34 mouse cellular contexts compared by ENCODE assay signal in genomic region chr11:83457257-83457656, GRCm38 (mm10). TPM values are rescaled to one million over a fixed set of nuclear protein-coding genes. Genes with fewer than 3 reads are reported as not detected.
DNase-seq lines count a peak whose midpoint lies in the region; ATAC-seq and TF ChIP-seq lines count a peak whose summit lies in the region.
"Had no signal": no experiment of that assay in that cellular context is flagged by ENCODE, and none has a peak within 500 bp of the region (broad histone marks: within the 10 kb centered on the region; RNA-seq: fewer than 3 reads in every experiment).

No protein-coding gene starts in this region.

- intact Hi-C loops in gastrocnemius, adult 2 months (cut with DNase I): no loop called here
- intact Hi-C loops in gastrocnemius, postnatal 14 days (cut with DNase I; ENCODE audit: low total_unique reads): no loop called here

- no peaks in the 10 kb centered on the region for H3K36me3 ChIP-seq in limb, embryonic 12.5 days
- H3K36me3 ChIP-seq in limb, embryonic 10.5 days: no peaks in the 10 kb centered on the region
- no peaks in the 10 kb centered on the region for H3K36me3 ChIP-seq in stomach, embryonic 16.5 days (ENCODE audit: control insufficient read depth, insufficient read depth, low read length)
- H3K36me3 ChIP-seq: embryonic facial prominence, embryonic 10.5 days; embryonic facial prominence, embryonic 15.5 days; forebrain, embryonic 15.5 days; intestine, embryonic 15.5 days had no signal

- ATAC-seq in limb, embryonic 12.5 days (ENCODE audit: insufficient number of reproducible peaks, insufficient read depth, low FRiP score, low TSS enrichment, low read depth): no peak
- ATAC-seq in stomach, embryonic 16.5 days (ENCODE audit: insufficient read depth, low FRiP score): no peak
- ATAC-seq: CD4-positive, CD25-positive, alpha-beta regulatory T cell, adult 4 months; forebrain, embryonic 15.5 days; hindbrain, embryonic 16.5 days had no signal

- H3K9ac ChIP-seq in limb, embryonic 12.5 days (replicated peaks): no peak overlapping the region
- peak overlapping the region; percentile 14; the same call in 1 of the 2 replicates for H3K9ac ChIP-seq in stomach, embryonic 16.5 days (ENCODE audit: low read length)
- H3K9ac ChIP-seq: embryonic facial prominence, embryonic 15.5 days; forebrain, embryonic 15.5 days; intestine, embryonic 15.5 days; liver, embryonic 14.5 days had no signal

- 43% methylated on average over 7 of the region's 7 CpGs for WGBS in limb, embryonic 12.5 days
- 45% methylated on average over 7 of the region's 7 CpGs for WGBS in limb, embryonic 10.5 days
- WGBS in stomach, embryonic 16.5 days: 47% methylated on average over 7 of the region's 7 CpGs

- H3K27me3 ChIP-seq in limb, embryonic 12.5 days: peaks cover 23% of the 10 kb centered on the region
- peaks cover 26% of the 10 kb centered on the region for H3K27me3 ChIP-seq in limb, embryonic 10.5 days (ENCODE audit: low read depth, poor library complexity, severe bottlenecking)
- H3K27me3 ChIP-seq in stomach, embryonic 16.5 days (ENCODE audit: control insufficient read depth, insufficient read depth, low read length): no peaks in the 10 kb centered on the region; the same call in 1 of the 2 replicates
- H3K27me3 ChIP-seq: intestine, embryonic 15.5 days had no signal

- TF ChIP-seq CTCF in gastrocnemius, adult 2 months (IDR thresholded peaks at IDR 0.05): no peak
- no peak for TF ChIP-seq CTCF in embryonic fibroblast, embryonic 13.5 days (IDR thresholded peaks at IDR 0.05; ENCODE audit: borderline replicate concordance, insufficient read depth, low read length)

- TF ChIP-seq POLR2A in embryonic fibroblast, embryonic 13.5 days (IDR thresholded peaks at IDR 0.05; ENCODE audit: low read depth, low read length): no peak

- H3K4me2 ChIP-seq in limb, embryonic 12.5 days: 0 out of 2 replicates have a peak overlapping the region, but pooled peaks have one; percentile 7
- no peak overlapping the region for H3K4me2 ChIP-seq in stomach, embryonic 16.5 days (ENCODE audit: low read depth, low read length)
- H3K4me2 ChIP-seq: embryonic facial prominence, embryonic 15.5 days; forebrain, embryonic 15.5 days; intestine, embryonic 15.5 days had no signal

- H3K9me3 ChIP-seq in limb, embryonic 12.5 days: no peaks in the 10 kb centered on the region
- H3K9me3 ChIP-seq in limb, embryonic 10.5 days (replicated peaks): no peaks in the 10 kb centered on the region
- H3K9me3 ChIP-seq in stomach, embryonic 16.5 days (replicated peaks; ENCODE audit: control insufficient read depth, low read length): no peaks in the 10 kb centered on the region
- H3K9me3 ChIP-seq: embryonic facial prominence, embryonic 10.5 days; embryonic facial prominence, embryonic 15.5 days; forebrain, embryonic 15.5 days; intestine, embryonic 15.5 days had no signal

- no peak overlapping the region for H3K4me3 ChIP-seq in gastrocnemius, adult 2 months
- no peak overlapping the region for H3K4me3 ChIP-seq in limb, embryonic 12.5 days (replicated peaks)
- H3K4me3 ChIP-seq in limb, embryonic 10.5 days: no peak overlapping the region
- no peak overlapping the region for H3K4me3 ChIP-seq in embryonic fibroblast, embryonic 13.5 days (ENCODE audit: insufficient read depth, low read length)
- H3K4me3 ChIP-seq in stomach, embryonic 16.5 days (replicated peaks; ENCODE audit: low read length): no peak overlapping the region
- H3K4me3 ChIP-seq: embryonic facial prominence, embryonic 10.5 days; embryonic facial prominence, embryonic 15.5 days; forebrain, embryonic 15.5 days; intestine, embryonic 15.5 days had no signal

- H3K27ac ChIP-seq in gastrocnemius, adult 2 months: peak overlapping the region; percentile 61
- peak overlapping the region; percentile 74 for H3K27ac ChIP-seq in limb, embryonic 12.5 days
- no peak overlapping the region for H3K27ac ChIP-seq in limb, embryonic 10.5 days
- H3K27ac ChIP-seq in embryonic fibroblast, embryonic 13.5 days (ENCODE audit: insufficient read depth, low read length): peak overlapping the region; percentile 80
- H3K27ac ChIP-seq in stomach, embryonic 16.5 days (ENCODE audit: low read length): peak overlapping the region; percentile 82
- H3K27ac ChIP-seq: embryonic facial prominence, embryonic 10.5 days; embryonic facial prominence, embryonic 15.5 days; forebrain, embryonic 15.5 days; kidney, postnatal 0 days; liver, embryonic 14.5 days; macrophage had no signal

- H3K4me1 ChIP-seq in limb, embryonic 12.5 days (replicated peaks): peaks cover 43% of the 10 kb centered on the region
- H3K4me1 ChIP-seq in limb, embryonic 10.5 days: peaks cover 42% of the 10 kb centered on the region
- peaks cover 24% of the 10 kb centered on the region for H3K4me1 ChIP-seq in embryonic fibroblast, embryonic 13.5 days (ENCODE audit: control insufficient read depth, insufficient read depth, low read length)
- H3K4me1 ChIP-seq in stomach, embryonic 16.5 days (ENCODE audit: control insufficient read depth, insufficient read depth, low read length): peaks cover 41% of the 10 kb centered on the region
- H3K4me1 ChIP-seq: forebrain, embryonic 15.5 days had no signal

- no peak for DNase-seq in gastrocnemius, adult 2 months
- no peak for DNase-seq in gastrocnemius, postnatal 14 days
- no peak for DNase-seq in limb, embryonic 10.5 days (ENCODE audit: low spot score)
- no peak for DNase-seq in B cell, adult 2 months
- DNase-seq: cerebellum, adult 2 months; cerebellum, postnatal 14 days; kidney, adult 8-10 months; kidney, postnatal 4 days; liver; lung, adult 2 months; lung, postnatal 10 days; midbrain, embryonic 14.5 days; right cerebral cortex, postnatal 14 days; thymus, postnatal 4 days had no signal

RNA-seq across cellular contexts. Expression of gene Mmp28, which starts 5.6 kb away (rescaled TPM):
- 1 to 10 TPM; 1.9 to 3.2 TPM for total RNA-seq in gastrocnemius, adult 2 months (2021)
- 1 to 10 TPM; 3.7 to 4.0 TPM for total RNA-seq in gastrocnemius, postnatal 14 days (2021)
- polyA plus RNA-seq in limb, embryonic 12.5 days (2016; fragmentation: Nextera tagmentation; extraction: Ambion mirVana): 4.2 and 4.5 TPM in 2 replicates
- polyA plus RNA-seq in limb, embryonic 10.5 days (2016; fragmentation: Nextera tagmentation; extraction: Ambion mirVana): 0.75 and 2.3 TPM in 2 replicates
- polyA plus RNA-seq in embryonic fibroblast, embryonic 13.5 days (2011; ENCODE audit: insufficient read length, low read depth, missing spikeins): 3.1 and 4.7 TPM in 2 replicates
- 3.3 and 4.3 TPM in 2 replicates for polyA plus RNA-seq in stomach, embryonic 16.5 days (2015; fragmentation: Nextera tagmentation; extraction: Ambion mirVana)
- polyA plus RNA-seq: CD4-positive, CD25-positive, alpha-beta regulatory T cell, adult 4 months had no signal

RNA-seq across cellular contexts. Expression of gene Taf15, which starts 15.6 kb away (rescaled TPM):
- total RNA-seq in gastrocnemius, adult 2 months (2021): 10 to 100 TPM; 27.1 to 30.5 TPM
- 10 to 100 TPM; 22.5 to 24.5 TPM for total RNA-seq in gastrocnemius, postnatal 14 days (2021)
- 12.0 and 18.6 TPM in 2 replicates for polyA plus RNA-seq in limb, embryonic 12.5 days (2016; fragmentation: Nextera tagmentation; extraction: Ambion mirVana)
- polyA plus RNA-seq in limb, embryonic 10.5 days (2016; fragmentation: Nextera tagmentation; extraction: Ambion mirVana): 11.3 and 11.9 TPM in 2 replicates
- 191 and 263 TPM in 2 replicates for polyA plus RNA-seq in embryonic fibroblast, embryonic 13.5 days (2011; ENCODE audit: insufficient read length, low read depth, missing spikeins)
- 9.7 TPM in 2 replicates for polyA plus RNA-seq in stomach, embryonic 16.5 days (2015; fragmentation: Nextera tagmentation; extraction: Ambion mirVana)

RNA-seq across cellular contexts. Expression of gene 1700020L24Rik, which starts 19.8 kb away (rescaled TPM):
- not detected for total RNA-seq in gastrocnemius, adult 2 months (2021)
- not detected for total RNA-seq in gastrocnemius, postnatal 14 days (2021)
- 0.44 TPM in 1 of 2 replicates, not detected in the other for polyA plus RNA-seq in limb, embryonic 12.5 days (2016; fragmentation: Nextera tagmentation; extraction: Ambion mirVana)
- polyA plus RNA-seq in limb, embryonic 10.5 days (2016; fragmentation: Nextera tagmentation; extraction: Ambion mirVana): 0.31 TPM in 1 of 2 replicates, not detected in the other
- not detected in 2 replicates for polyA plus RNA-seq in embryonic fibroblast, embryonic 13.5 days (2011; ENCODE audit: insufficient read length, low read depth, missing spikeins)
- 0.21 TPM in 1 of 2 replicates, not detected in the other for polyA plus RNA-seq in stomach, embryonic 16.5 days (2015; fragmentation: Nextera tagmentation; extraction: Ambion mirVana)
- total RNA-seq: gastrocnemius, adult 18-20 months; gastrocnemius, postnatal 4 days; layer of hippocampus, postnatal 25 days; megakaryocyte-erythroid progenitor cell, adult 5-6 weeks had no signal
- polyA plus RNA-seq: embryonic facial prominence, embryonic 10.5 days; lung, adult 2 months; macrophage had no signal

RNA-seq across cellular contexts. Expression of gene Gas2l2, which starts 28.0 kb away (rescaled TPM):
- total RNA-seq in gastrocnemius, adult 2 months (2021): not detected
- total RNA-seq in gastrocnemius, postnatal 14 days (2021): not detected
- polyA plus RNA-seq in limb, embryonic 12.5 days (2016; fragmentation: Nextera tagmentation; extraction: Ambion mirVana): not detected in 2 replicates
- not detected in 2 replicates for polyA plus RNA-seq in limb, embryonic 10.5 days (2016; fragmentation: Nextera tagmentation; extraction: Ambion mirVana)
- polyA plus RNA-seq in embryonic fibroblast, embryonic 13.5 days (2011; ENCODE audit: insufficient read length, low read depth, missing spikeins): not detected in 2 replicates
- polyA plus RNA-seq in stomach, embryonic 16.5 days (2015; fragmentation: Nextera tagmentation; extraction: Ambion mirVana): 0.14 TPM in 2 replicates
- total RNA-seq: adrenal gland, adult 2 months; gastrocnemius, adult 18-20 months; hematopoietic stem cell, adult 5-6 weeks; left cerebral cortex, postnatal 36 days; megakaryocyte-erythroid progenitor cell, adult 5-6 weeks had no signal
- polyA plus RNA-seq: adrenal gland, adult 2 months; CD4-positive, CD25-positive, alpha-beta regulatory T cell, adult 4 months; embryonic facial prominence, embryonic 10.5 days; frontal cortex, adult 2 months; kidney, postnatal 0 days; liver, embryonic 14.5 days; macrophage had no signal

RNA-seq across cellular contexts. Expression of gene Rasl10b, which starts 48.3 kb away (rescaled TPM):
- under 1 TPM; 0.36 to 0.50 TPM for total RNA-seq in gastrocnemius, adult 2 months (2021)
- total RNA-seq in gastrocnemius, postnatal 14 days (2021): under 1 TPM; 0.31 to 0.45 TPM
- 3.4 and 3.6 TPM in 2 replicates for polyA plus RNA-seq in limb, embryonic 12.5 days (2016; fragmentation: Nextera tagmentation; extraction: Ambion mirVana)
- polyA plus RNA-seq in limb, embryonic 10.5 days (2016; fragmentation: Nextera tagmentation; extraction: Ambion mirVana): 1.5 and 1.6 TPM in 2 replicates
- 2.1 and 2.7 TPM in 2 replicates for polyA plus RNA-seq in embryonic fibroblast, embryonic 13.5 days (2011; ENCODE audit: insufficient read length, low read depth, missing spikeins)
- polyA plus RNA-seq in stomach, embryonic 16.5 days (2015; fragmentation: Nextera tagmentation; extraction: Ambion mirVana): 0.27 and 0.49 TPM in 2 replicates
- total RNA-seq: hematopoietic stem cell, adult 5-6 weeks had no signal
- polyA plus RNA-seq: CD4-positive, CD25-positive, alpha-beta regulatory T cell, adult 4 months had no signal
